Mouse (Mus musculus) kidney, adult 9 months (tissue): ENCODE data around the gene Hoxb9.

Experiments used
- DNase-seq: peaks from one replicate; pipeline ENCODE4 v3.0.0; 2022

Gene Hoxb9

DNA sequence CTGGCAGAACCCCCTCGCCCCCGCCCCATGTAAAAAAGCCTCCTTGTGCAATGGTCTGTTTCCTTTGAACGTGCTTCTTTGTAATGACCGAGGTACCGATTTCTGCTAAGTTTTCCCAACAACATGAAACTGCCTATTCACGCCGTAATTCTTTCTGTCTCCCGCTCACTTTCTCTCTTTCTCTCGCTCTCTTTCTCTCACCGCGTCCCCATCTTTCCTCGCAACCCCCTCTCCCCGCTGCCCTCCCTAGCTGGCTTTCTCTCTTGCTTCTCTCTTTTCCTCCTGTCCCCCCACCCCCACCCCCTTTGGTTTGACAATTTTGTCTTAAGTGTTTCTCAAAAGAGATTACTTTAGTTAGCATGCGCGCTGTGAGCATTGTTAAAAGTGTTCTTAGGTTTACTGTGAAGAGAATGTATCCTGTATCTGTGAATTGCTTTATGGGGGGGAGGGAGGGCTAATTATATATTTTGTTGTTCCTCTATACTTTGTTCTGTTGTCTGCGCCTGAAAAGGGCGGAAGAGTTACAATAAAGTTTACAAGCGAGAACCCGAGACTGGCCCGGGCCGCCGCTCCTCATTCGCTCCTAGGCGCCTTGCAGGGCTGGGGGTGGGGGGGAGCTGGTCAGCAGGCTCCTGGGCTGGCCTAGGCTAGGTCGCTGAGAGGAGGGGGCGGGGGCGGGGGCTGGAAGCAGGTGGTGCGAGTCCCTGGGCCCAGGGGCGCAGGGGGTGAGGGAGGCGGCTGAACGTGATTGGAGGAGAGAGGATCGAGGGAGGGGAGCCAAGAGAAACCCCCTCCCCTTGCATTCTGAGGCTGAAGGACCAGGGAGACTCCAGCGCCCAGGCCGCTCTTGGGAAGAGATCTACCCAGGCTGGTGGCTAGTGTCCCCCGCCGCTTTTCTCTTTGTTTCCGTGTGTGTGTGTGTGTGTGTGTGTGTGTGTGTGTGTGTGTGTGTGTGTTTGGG lies 13.8 kb downstream of the Hoxb9 start:
- DNase-seq = peak; percentile 76

DNA sequence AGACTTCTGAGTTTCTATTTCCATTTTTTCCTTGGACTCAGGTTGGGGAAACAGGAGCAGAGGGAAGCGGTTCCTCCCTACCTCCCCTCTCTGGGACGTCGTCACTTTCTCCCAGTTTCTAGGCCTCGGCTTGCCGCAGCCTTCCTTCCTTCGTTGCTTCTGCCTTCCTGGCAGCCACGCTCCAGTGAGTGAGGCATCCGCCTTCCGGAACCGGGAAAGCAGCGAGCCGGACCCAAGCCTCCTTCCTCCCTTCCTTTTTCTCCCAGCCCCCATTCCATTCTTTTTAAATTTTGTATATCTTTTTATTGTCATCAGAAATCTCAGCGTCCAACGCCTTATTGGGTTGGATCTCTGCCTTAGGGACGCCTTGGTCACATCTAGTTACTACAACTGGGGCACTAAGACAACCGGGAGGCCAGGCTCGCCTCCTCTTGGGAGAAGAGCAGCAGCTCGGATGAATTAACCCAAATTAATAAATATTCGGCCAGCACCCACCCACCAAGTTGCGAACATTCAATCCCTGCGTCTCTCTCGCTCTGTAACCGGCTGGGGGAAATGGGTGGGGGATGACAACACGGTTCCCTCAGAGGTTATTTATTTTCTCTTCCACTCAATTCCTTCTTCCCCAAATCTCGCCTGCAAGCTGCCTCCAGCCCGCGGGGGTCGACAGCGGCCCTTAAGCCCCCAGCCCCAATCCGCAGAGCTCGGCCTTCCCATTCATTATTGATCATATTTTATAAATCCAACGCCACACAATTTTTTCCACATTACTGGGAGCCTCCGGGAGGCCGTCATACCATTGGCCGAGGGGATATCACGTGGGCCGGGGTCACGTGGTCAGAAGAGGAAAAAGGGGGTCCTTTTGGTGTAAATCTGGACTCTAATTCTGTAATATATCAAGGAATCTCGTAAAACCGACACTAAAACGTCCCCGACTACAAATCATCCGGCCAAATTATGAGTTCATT lies 14.8 kb downstream of the Hoxb9 start, which contains the start of gene Hoxb7:
TSS of gene Hoxb7 (plus strand) at position 853 of the 968 bp plus-strand sequence.
- peak; percentile 89 for DNase-seq

DNA sequence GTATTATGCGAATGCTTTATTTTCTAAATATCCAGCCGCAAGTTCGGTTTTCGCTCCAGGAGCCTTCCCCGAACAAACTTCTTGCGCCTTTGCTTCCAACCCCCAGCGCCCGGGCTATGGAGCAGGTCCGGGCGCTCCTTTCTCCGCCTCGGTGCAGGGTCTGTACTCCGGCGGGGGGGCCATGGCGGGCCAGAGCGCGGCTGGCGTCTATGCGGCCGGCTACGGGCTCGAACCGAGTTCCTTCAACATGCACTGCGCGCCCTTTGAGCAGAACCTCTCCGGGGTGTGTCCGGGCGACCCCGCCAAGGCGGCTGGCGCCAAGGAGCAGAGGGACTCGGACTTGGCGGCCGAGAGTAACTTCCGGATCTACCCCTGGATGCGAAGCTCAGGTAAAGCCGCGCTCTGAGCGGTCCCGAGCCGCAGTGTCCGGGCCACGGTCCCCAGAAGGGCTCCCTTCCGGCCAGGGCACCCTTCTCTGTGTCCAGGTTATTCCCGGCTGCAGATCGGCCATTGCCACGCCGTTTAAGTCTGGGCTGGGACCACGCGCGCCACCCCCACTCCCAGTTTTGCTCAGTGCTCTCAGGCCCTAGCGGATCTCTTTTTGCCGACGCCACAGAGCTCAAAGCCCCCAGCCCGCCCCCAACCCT lies 15.6 kb downstream of the Hoxb9 start:
- DNase-seq = peak; percentile 79

DNA sequence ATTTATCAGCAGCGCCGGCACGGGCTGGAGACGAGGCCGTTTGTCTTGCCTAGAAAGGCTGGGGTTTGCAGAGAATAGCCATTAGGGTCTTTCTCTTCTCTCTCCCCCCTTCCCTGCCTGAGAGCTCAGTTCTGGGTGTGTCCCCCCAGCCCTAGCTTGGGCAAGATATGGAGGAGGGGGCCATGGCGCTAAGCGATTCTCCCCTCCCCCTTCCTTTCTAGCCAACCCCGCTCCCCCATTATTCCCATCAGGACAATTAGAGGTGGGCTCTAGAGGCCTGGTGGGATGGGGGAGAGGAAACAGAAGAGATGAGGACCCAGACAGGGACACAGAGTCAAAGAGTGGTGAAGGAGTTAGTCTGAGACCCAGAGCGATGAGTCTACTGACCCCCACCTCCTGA lies 16.2 kb downstream of the Hoxb9 start:
- DNase-seq = no peak

DNA sequence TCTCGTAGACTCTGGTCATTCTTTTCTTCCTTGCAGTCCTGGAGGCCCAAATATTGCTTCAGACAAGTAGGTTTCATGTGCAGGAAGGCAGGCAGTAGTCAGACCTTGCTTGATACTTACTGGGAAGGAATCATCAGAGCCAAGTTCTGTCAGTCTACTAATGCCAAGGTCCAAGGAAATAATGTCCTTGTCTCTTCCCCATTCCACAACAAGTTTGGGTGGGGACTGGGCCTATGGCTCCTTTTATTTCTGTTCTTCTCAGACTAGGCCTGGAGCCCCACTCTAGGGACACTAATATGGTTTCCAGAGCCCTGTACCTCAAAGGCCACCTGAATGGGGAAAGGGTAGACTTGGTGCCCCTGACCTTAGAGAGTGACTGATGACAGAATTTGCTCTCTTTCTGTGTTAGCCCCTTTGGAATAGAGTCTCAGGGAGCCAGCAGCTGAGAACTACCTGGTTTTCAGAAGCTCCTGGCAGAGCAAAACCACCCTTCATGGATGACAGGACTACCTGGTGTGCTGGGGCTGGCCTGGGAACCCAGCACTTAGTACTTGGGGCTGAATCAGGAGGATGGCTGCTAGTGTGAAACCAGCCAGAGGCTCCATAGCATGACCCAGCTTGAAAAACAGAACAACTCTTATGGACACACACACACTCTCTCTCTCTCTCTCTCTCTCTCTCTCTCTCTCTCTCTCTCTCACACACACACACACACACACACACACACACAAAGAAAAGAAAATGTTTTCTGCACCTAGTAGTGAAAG lies 17.4 kb downstream of the Hoxb9 start:
- no peak for DNase-seq

DNA sequence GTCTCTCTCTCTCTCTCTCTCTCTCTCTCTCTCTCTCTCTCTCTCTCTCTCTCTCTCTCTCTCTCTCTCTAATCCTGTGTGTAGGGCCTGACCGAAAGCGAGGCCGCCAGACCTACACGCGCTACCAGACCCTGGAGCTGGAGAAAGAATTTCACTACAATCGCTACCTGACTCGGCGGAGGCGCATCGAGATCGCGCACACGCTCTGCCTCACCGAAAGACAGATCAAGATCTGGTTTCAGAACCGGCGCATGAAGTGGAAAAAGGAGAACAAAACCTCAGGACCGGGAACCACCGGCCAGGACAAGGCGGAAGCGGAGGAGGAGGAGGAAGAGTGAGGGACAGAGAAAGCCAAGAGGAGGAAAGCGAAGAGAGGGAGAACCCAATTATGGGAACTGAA lies 18.0 kb downstream of the Hoxb9 start:
- DNase-seq = peak; percentile 48

DNA sequence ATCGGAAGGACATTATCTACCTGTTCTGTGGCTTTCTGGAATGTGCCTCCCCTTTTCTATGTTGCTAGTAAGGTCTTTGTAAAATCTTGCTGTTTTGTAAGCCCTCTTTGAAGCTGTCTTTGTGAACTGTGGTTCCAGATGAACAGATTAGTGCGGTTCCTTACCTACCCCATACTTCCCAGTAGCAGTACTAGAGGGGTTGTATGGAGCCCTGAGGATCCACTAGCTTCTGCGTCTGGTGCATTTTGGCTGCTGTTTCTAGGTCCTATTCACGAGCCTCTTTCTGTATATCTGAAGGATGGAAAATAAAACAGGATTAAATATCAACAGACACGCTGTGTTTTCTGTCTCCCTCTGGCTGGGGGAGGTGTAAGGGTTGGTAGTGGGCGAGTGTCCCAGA lies 18.6 kb downstream of the Hoxb9 start:
- DNase-seq = no peak

DNA sequence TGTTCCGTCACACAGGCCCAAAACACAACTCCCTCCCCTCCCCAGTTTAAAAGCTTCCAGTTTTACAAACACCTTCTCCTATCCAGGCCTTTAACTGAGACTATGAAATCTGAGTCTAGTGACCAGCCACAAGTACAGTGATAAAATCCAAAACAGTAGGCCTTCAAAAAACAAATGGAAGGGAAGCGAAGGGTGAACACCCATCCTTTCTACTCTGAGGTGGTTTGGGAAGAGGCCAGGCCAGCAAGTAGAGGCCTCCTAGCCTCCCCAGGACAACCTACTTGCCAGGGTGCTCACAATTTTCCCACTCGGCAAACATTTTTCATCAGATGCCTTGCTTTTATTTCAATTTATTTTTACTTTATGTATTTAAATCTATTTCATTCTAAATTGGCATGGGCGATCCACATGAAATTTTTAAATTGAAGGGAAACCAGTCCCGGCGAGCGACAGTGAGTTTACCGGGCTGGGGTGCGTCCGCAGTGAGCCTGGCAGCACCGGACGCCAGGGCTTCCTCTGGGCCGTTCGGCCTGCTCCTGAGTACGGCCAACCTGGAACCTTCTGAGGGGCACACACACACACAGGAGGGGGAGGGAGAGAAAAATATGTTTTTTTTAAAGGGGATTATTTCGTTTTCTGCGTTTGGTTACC lies 19.6 kb downstream of the Hoxb9 start:
- peak; percentile 45 for DNase-seq

DNA sequence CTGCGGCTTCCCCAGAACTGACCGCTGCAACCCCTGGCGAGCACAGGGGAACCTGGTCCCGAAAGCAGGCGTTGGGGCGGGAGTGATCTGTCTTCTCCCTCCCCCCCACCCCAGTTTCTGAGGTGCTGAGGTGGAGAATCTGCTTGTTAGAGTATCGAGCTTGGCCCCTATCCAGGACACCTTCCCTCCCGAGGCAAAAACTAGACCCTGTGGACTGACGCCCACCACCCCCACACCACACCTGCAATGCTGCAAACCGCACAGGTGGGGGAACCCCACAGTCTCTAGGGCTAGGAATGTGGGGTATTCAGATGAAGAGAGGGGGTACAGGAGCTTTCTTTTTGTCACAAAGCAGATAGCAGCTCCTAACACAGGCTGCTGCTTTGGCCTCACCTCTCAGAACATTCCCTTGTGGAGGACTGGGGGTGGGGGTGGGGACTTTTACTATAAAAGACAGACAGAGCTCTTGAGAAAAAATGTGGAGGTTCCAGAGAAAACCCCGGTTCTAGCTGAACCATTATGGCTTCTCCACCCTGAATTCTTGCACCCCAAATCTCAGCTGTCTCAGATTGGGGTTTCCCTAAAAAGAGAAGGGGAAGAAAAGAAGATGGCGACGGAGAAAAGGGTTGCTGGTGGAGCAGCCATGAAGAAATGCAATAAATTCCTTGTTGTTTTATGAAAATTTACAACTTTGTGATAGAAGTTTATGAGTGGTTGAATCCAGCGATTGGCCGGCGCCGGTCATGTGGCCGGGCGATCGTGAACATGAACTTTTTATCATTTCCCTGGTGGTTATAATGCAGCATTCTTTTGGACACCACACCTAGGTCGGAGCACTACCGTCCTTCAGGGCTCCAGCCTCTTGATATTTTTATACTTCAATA lies 20.7 kb downstream of the Hoxb9 start, which contains the start of gene Hoxb6:
TSS of gene Hoxb6 (plus strand) at position 796 of the 884 bp plus-strand sequence.
- peak; percentile 88 for DNase-seq

DNA sequence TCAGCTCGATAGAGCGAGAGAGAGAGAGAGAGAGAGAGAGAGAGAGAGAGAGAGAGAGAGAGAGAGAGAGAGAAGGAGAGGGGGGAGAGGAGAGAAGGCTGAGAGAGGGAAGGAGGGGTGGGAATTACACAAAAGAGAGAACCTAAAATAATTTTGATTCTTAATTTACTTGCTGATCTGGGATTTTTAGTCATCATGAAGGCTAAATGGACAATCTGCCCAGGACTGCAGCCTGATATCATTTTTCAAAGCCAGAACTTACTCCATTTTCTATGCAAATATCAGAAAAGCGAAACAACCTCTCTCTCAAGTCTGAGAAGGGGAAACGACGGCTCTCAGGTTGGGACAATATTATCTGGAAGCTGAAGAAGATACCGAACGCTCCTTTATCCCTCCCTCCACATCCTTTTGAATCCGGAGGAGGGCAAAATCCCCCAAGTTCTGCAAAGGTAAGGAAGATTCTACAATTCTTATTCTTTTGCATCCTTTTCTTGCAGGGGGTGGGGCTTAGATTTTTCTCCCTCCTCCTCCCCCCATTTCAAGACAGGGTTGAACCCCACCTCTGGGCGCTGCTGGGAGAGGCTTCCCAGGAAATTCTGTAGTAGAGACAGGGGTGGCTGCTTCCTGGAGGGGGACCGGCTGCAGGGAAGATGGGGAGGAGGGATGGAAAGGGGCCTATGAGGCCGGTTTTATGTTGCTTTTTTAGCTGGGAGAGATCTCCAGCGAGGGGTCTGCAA lies 21.5 kb downstream of the Hoxb9 start:
- no peak for DNase-seq

DNA sequence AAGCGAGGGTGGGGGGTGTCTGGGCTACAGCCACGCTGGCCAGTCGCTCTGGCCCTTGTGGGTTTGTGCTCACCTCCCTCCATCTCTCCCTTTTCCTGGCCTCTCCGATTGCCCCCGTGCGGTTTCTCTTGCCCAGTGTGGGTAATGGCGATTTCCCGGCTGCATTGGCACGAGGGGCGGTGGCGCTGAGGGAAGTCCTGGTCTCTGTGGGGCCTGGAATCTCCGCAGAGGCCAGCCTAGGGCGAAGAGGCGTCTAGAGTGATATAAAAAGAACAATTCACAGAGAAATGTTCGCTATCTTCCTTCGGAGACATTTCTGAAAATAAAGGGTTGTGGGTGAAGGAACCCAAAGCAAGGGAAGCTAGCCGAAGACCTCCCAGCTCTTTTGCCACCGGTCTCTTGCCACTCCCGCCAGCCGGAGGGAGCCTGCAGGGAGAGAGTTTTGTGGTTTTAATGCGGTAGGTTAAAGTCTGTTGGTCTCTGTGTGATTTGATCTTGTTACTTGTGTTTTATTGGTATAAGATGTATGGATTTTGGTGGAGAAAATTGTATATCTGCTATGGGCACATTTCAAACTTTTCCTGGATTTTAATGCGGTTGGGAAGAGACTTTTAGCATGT lies 22.2 kb downstream of the Hoxb9 start:
- no peak for DNase-seq

DNA sequence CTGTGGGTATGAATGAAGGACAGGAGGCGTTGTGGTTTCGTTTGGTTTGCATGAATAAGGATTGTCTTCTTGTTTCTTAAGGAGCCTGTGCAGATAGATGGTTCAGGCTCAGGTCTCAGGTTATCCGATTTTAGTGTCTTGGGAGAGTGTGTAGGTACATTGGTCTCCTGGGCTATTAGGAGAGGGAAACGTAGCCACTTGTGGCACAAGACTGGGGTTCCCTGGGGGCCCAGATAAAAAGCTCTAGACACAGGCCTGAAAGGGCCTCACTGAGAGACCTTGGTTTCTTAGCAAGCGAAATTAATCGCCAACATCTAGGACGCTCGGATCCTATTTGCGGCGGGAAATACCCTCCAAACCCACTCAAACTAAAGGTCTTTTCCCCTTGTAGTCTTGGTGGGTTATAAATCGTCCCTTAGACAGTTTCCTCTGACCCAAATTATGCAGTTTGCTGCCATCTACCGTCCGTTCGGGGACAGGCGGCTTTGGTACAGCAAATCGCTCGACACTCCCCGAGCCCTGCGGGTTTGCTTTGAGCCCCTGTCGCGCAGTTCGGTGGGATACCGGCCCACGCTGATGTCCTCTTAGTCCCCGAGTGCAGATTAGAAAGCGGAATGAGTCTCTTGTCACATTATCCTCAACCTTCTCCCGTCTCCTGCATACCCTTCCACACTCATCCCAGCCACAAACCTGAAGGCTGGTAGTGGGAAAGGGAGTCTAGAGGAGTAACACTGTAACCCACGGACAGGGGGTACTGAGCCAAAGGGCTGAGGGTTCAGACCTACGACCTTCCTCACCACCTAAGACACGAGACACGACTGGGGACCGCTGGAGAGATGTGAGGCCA lies 23.2 kb downstream of the Hoxb9 start:
- peak; percentile 95 for DNase-seq

DNA sequence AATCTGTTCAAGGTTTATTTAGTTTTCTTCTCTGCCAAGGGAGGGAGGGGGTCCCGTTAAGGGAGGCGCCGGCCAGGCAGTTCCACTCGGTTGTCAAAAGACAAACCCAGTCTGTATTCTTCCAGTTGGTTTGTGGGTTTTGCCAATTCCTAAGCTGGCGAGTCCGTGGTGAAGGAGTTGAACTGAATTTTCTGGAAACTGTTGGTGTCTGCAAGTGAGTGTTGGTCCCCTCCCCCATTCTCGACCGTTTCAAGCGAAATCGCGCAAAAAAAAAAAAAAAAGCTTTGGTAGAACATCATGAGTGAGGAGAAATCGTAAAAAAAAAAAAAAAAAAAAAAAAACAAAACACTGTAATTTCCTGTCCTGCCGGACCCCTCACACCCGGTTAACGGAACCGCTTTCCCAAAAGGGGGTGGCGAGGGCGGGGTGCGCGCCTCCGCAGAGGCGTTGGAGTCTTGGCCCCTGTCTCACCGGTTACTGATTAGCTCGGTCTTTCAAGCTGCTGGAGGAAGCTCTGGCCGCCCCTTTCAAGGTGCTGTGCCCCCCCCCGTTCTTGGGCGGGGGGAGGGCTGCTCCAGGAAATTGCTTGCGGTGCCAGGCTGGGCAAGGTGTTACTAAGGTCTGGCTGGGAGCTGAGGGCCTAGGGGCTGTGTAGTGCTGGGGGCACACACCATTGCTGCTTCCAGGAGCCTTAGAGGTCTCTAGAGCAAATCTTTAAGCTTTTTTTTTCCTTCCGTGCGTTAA lies 24.0 kb downstream of the Hoxb9 start:
- peak; percentile 93 for DNase-seq

DNA sequence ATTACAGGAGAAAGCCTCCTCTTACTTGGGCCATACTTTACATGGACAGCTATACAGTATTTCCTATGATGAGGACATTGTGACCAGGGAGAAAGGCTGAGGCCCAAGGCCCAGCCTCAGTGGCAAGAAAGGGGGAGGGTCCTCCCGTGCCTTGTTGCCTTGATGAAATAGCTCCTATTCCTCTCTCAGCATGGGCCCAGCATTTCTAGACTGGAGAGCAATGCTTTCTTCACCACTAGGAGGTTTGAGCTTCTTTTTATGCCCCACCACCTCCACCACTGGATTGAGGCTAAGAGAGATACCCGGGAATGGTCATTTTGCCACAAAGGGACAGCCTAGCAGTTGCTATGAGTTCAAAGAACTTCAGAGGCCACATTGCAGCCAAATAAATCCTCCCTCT lies 25.7 kb downstream of the Hoxb9 start:
- DNase-seq = no peak

DNA sequence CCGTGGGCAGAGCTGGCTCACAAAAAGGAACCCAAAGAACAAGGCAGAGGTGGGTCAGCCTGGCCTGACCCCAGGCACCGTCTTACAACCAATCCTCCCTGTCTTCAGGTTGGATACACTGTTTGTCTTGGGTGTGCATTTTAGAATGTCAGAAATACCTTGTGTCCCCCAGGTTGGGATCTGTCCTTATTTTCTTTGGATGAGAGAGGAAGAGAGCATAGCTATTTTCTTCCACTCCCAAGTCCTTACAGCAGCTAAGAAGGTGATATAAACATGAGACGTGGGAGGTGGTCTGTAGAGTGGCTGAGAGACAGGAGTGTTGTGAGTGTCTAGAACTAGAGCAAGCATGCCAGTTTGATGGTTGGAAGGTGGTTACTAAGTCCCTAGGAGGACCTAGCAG lies 26.2 kb downstream of the Hoxb9 start:
- DNase-seq = no peak

DNA sequence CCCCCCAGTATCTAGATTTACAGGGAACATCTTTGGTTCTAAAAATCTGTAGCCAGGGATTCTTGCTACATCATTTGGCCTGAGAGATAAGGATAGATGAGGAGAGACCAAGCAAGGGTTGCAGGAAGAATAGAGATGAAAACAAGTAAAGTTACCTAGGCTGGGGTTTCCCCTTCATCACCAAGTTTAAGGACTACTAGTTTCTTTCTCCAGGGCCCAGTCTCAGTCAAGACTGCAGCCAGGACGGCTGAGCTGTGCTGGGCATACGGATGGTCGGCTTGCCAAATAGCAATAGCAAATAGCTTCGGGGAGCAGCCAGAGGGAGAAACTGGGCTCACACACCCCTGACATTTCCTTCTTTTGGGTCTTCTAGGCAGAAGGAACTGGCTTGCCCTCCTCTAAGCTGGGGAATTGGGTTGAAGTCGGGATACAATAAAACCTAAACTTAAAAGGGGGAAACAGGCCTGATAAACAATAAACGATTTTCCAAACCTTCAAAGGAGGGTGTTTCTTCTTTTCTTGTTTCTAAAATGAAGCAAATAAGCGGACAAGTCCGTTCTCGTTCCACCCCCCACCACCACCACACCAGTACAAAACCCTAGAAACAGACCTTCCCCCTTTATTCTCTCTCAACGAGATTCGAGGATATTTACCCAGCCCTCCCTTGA lies 26.8 kb downstream of the Hoxb9 start:
- DNase-seq = no peak
